Mouse (Mus musculus) stomach, postnatal 0 days (tissue): Measurements from ENCODE around the gene Slc24a3. TPM values are rescaled to one million over a fixed set of nuclear protein-coding genes. Genes with fewer than 3 reads are reported as not detected.

ENCODE experiments used
- ATAC-seq: fragments of 200-750 bp; cut with Nextera tagmentation; 2 replicates; pipeline ENCODE4 v1.8.0; 2017; ENCODE audit not compliant: low FRiP score, low TSS enrichment
- DNase-seq: peaks from one replicate; pipeline ENCODE4 v3.0.0-alpha.2; 2016; ENCODE audit warnings: low spot score
- H3K27ac ChIP-seq: fragments of 300-500 bp; sonication (generic); replicated peaks from 2 replicates; pipeline ENCODE4 v1.5.1; 2014; ENCODE audit warnings: mild to moderate bottlenecking, control low read depth
- H3K27me3 ChIP-seq: fragments of 300-500 bp; sonication (generic); 2 replicates; pipeline ENCODE4 v1.6.1; 2014; ENCODE audit warnings: low read length; ENCODE audit not compliant: control insufficient read depth, insufficient read depth
- H3K36me3 ChIP-seq: fragments of 300-500 bp; sonication (generic); 2 replicates; pipeline ENCODE4 v1.6.1; 2014; ENCODE audit warnings: low read length, mixed read lengths; ENCODE audit not compliant: control insufficient read depth, insufficient read depth
- H3K4me1 ChIP-seq: fragments of 300-500 bp; sonication (generic); replicated peaks from 2 replicates; pipeline ENCODE4 v1.6.1; 2014; ENCODE audit warnings: antibody characterized with exemption; ENCODE audit not compliant: control insufficient read depth, insufficient read depth
- H3K4me2 ChIP-seq: fragments of 300-500 bp; sonication (generic); replicated peaks from 2 replicates; pipeline ENCODE4 v1.6.1; 2014; ENCODE audit warnings: low read depth, mild to moderate bottlenecking, control low read depth, moderate library complexity
- H3K4me3 ChIP-seq: fragments of 300-500 bp; sonication (generic); 2 replicates; pipeline ENCODE4 v1.5.1; 2014; ENCODE audit warnings: low read depth, low read length, control low read depth
- H3K9ac ChIP-seq: fragments of 300-500 bp; sonication (generic); 2 replicates; pipeline ENCODE4 v1.6.1; 2014; ENCODE audit warnings: mild to moderate bottlenecking, low read length, control low read depth, mixed read lengths
- H3K9me3 ChIP-seq: fragments of 300-500 bp; sonication (generic); 2 replicates; pipeline ENCODE4 v1.6.1; 2016; ENCODE audit warnings: low read length; ENCODE audit not compliant: control insufficient read depth
- CTCF ChIP-seq: IDR thresholded peaks from 2 replicates; pipeline ENCODE4 v1.5.1; 2016; ENCODE audit warnings: antibody characterized with exemption, low read depth, mild to moderate bottlenecking, moderate library complexity
- EP300 ChIP-seq: optimal IDR thresholded peaks from 2 replicates; pipeline ENCODE3; 2016; ENCODE audit warnings: antibody characterized with exemption
- WGBS: fragments of 180-500 bp; shearing (Covaris S2); extraction: QIAGEN DNeasy Blood & Tissue Kit; methylation state at CpG from one replicate; pipeline ENCODE4 v1.1.7; 2014; 5-methylcytosine and 5-hydroxymethylcytosine counted together
- polyA plus RNA-seq: library from polyadenylated mRNA; unstranded; fragments of >200 nt; fragmentation: Nextera tagmentation; extraction: Ambion mirVana; gene quantifications from 2 replicates; pipeline ENCODE4 v1.2.1, GENCODE M21; 2015

The Slc24a3 gene
- polyA plus RNA-seq, 1 experiment from 2014 or later, result 5.7 TPM

DNA sequence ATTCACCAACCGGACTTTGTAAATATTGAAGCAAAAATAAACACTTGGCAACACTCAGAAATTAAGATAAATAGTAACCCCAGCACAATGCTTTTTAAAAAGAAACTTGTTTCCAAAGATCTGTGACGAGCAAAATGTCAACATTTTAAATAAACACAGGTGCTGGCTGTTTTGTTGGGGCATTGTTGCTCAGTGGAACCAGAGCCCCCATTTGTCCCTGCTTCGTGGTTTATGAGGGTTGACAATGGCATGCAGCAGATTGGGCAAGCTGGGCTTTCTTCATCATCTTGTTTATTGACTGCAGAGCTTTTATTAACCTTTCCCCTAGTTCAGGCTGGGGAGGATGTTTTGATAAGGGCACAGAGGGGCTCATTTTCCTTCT is 509.0 kb downstream of the Slc24a3 start:
- TF ChIP-seq CTCF (no peak), EP300 (no peak)
- no peaks in the 10 kb centered on the region for H3K9me3 ChIP-seq
- H3K9ac ChIP-seq, result no peak overlapping the region
- no peaks in the 10 kb centered on the region for H3K27me3 ChIP-seq
- WGBS, result 28% methylated on average over 3 of the region's 3 CpGs
- ATAC-seq (no peak), DNase-seq (no peak)
- no peaks in the 10 kb centered on the region for H3K4me1 ChIP-seq
- peak overlapping the region; percentile 91; the same call in 1 of the 2 replicates for H3K4me2 ChIP-seq
- H3K36me3 ChIP-seq, result no peaks in the 10 kb centered on the region
- 0 out of 2 replicates have a peak overlapping the region, but pooled peaks have one; percentile 70 for H3K4me3 ChIP-seq
- H3K27ac ChIP-seq, result no peak overlapping the region

DNA sequence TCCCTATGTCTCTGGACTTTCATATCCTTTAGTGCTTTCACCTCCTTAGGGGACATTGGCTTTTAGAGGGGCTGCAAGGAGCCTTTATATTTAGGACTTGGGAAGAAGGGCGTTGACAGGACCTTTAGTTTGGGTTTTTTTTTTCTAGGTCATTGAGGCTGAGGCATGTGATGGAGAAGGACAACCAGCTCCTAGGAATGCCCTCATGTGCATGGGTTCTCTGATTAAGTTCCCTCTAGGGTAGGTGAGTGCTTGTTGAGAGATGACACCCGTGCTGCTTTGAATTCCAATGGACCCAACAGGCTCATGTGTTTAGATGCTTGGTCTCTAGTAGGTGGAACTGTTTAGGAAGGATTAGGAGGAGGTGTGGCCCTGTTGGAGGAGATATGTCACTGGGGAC is 509.4 kb downstream of the Slc24a3 start:
- Histone ChIP-seq H3K9me3 (no peaks in the 10 kb centered on the region), H3K4me1 (no peaks in the 10 kb centered on the region), H3K27me3 (no peaks in the 10 kb centered on the region), H3K4me2 (no peak overlapping the region), H3K36me3 (no peaks in the 10 kb centered on the region), H3K9ac (no peak overlapping the region), H3K4me3 (no peak overlapping the region), H3K27ac (no peak overlapping the region)
- no peak for TF ChIP-seq EP300
- no peak for TF ChIP-seq CTCF
- no peak for ATAC-seq
- no peak for DNase-seq
- WGBS, result 87% methylated on average over 2 of the region's 2 CpGs

GRCm38 (mm10) chr2:145680141-145680540 is 512.6 kb downstream of the Slc24a3 start:
- Histone ChIP-seq H3K4me3 (no peak overlapping the region), H3K9me3 (no peaks in the 10 kb centered on the region), H3K9ac (no peak overlapping the region), H3K27ac (peak overlapping the region; percentile 70; the same call in 1 of the 2 replicates), H3K4me1 (peaks cover 9% of the 10 kb centered on the region), H3K4me2 (no peak overlapping the region), H3K27me3 (no peaks in the 10 kb centered on the region), H3K36me3 (no peaks in the 10 kb centered on the region)
- TF ChIP-seq CTCF (no peak), EP300 (no peak)
- 40% methylated on average over 2 of the region's 2 CpGs for WGBS
- DNase-seq (no peak), ATAC-seq (no peak)

DNA sequence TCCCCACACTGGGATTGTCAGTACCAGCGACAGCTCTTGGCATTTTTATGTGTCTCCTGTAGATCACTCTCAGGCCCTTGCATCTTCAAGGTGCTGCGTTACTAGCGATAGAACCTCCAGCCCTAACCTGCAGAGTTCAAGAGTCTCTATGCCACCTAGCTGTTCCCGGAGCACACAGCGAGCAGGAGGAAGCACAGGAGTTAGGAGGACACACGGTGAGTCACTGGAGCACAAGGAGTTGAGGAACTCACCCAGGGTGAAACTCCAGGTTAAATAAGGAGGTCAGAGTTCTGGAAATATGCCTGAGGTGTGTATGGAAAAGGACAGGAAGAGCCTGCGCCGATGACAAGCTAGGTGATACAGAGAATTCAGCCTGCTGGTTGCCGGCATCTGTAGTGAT is 513.2 kb downstream of the Slc24a3 start:
- no peak overlapping the region for H3K4me3 ChIP-seq
- H3K9ac ChIP-seq, result no peak overlapping the region
- H3K27ac ChIP-seq, result peak overlapping the region; percentile 70
- TF ChIP-seq CTCF (peak; percentile 50), EP300 (no peak)
- H3K36me3 ChIP-seq, result no peaks in the 10 kb centered on the region
- H3K4me1 ChIP-seq, result peaks cover 9% of the 10 kb centered on the region
- H3K4me2 ChIP-seq, result peak overlapping the region; percentile 17; the same call in 1 of the 2 replicates
- DNase-seq (peak; percentile 31), ATAC-seq (peak; percentile 77)
- no peaks in the 10 kb centered on the region for H3K27me3 ChIP-seq
- WGBS, result 53% methylated on average over 9 of the region's 9 CpGs
- no peaks in the 10 kb centered on the region for H3K9me3 ChIP-seq

GRCm38 (mm10) chr2:145681626-145682025 is 514.1 kb downstream of the Slc24a3 start:
- no peak for ATAC-seq
- Histone ChIP-seq H3K9ac (no peak overlapping the region), H3K4me3 (no peak overlapping the region), H3K4me1 (peaks cover 9% of the 10 kb centered on the region), H3K9me3 (no peaks in the 10 kb centered on the region), H3K27me3 (no peaks in the 10 kb centered on the region), H3K27ac (peak overlapping the region; percentile 70; the same call in 1 of the 2 replicates), H3K4me2 (no peak overlapping the region), H3K36me3 (no peaks in the 10 kb centered on the region)
- 57% methylated on average over 4 of the region's 4 CpGs for WGBS
- DNase-seq, result no peak
- TF ChIP-seq CTCF (no peak), EP300 (no peak)

- TF ChIP-seq CTCF (no peak), EP300 (no peak)
- DNase-seq (no peak), ATAC-seq (no peak)
- Histone ChIP-seq H3K9ac (no peak overlapping the region), H3K27me3 (no peaks in the 10 kb centered on the region), H3K4me3 (no peak overlapping the region), H3K36me3 (no peaks in the 10 kb centered on the region), H3K4me2 (no peak overlapping the region), H3K27ac (no peak overlapping the region), H3K4me1 (peaks cover 9% of the 10 kb centered on the region), H3K9me3 (no peaks in the 10 kb centered on the region)
- 28% methylated on average over 3 of the region's 3 CpGs for WGBS
Measured at GRCm38 (mm10) chr2:145682924-145683323, 515.4 kb downstream of the Slc24a3 start.
